Mouse (Mus musculus): ENCODE results near the gene Mettl26.
A peak's percentile ranks its signal among the peaks of the same experiment; 100 is the strongest.

Gene Mettl26

DNA sequence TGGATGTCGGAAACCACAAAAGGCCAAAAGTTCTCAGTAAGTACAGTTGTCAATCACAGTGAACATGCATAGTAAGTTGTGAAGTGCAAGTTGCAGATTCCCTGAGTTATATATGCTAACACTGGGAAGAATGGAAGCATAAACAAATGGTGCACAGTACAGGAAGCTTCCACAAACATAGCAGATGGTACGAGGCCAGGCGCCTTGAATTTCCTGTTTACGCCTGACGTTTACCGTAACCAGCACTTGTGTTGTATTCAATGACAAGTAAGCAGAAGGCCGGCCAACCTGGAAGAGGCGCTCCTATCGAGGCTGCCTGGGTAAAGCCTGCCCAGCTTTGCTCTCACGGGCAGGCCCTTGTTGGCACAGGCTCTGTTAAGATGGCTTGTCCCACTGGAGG, 12.6 kb downstream of the Mettl26 start:
- DNase-seq = no peak

DNA sequence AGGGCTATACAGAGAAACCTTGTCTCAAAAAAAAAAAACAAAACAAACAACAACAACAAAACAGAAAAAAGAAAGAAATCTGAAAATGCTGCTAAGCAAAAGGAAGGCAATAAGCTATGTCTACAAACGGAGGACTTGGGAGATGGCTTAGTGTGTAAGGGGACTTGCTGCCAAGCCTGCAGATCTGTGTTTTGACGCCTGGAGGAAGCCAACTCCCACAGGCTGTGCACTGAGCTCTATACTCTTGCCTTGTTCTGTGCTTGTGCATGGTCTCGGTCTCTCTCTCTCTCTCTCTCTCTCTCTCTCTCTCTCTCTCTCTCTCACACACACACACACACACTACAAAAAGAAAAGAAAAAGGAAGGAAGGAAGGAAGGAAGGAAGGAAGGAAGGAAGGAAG, 14.0 kb downstream of the Mettl26 start:
- no peak for DNase-seq

DNA sequence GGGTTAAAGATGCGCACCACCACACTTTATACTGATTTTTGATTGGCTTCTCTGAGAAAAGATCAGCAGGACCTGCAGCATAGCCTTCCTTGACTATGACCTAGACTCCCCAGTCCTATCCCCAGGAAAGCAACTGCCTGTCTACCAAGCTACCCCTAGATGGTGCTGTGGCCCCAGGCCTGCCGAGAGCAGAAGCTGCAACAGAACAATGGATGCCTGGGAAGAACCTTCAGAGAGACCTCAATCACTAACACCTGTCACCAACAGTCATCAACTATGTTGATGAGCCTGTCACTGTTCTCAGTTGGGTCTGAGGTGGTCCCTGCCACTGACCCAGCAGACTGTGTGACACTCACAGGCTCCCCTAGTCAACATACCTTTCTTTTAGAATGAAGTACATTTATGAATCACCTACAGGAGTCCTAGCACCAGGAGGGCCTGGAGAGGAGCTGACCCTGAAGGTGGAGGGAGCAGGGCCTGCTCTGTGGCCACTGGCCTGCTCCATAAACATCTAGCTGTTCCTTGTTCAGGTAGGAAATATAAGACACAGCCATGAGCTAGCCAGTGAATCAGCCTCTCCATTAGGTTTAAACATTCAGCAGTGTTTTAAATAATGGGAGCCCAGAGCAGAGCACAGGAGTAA, 19.2 kb downstream of the Mettl26 start:
- DNase-seq = peak; percentile 80

GRCm38 (mm10) chr17:25895415-25895814, 20.5 kb downstream of the Mettl26 start:
- DNase-seq = peak; percentile 61

DNA sequence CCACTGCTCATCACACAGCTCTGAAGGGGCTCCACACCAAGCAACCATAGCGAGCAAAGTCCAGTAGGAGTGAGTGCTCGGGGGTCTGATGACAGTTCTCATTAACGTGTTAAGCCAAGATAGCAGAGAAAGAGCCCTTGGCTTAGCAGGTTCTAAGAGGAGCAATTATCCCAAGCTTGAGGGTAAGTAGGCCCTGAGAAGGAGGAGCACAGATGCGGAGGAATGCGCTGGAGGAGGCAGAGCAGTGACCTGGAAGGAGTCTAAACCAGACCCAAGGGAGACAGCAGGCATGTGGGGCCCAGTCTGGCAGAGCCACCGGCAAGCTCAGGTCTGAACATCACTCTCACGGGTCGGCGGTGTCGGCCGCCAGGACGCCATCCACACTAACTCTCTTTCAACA, 21.0 kb downstream of the Mettl26 start:
- no peak for DNase-seq

DNA sequence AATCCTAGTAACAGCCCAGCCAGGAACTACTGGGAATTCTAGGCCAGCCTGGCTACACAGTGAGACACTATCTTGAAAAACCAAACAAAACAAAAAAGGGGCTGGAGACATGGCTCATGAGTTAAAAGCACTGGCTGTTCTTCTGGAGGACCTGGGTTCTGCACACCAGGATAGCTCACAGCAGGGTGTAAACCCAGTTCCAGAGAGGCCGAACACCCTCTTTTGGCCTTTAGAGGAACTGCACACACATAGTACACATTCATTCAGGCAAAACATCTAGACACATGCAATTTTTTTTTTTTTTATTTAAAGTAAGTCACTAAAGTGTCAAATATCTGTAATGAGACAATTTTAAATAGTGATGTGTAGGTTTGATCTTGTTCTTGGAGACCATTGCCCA, 25.3 kb downstream of the Mettl26 start:
- no peak for DNase-seq

GRCm38 (mm10) chr17:25903061-25903460, 28.2 kb downstream of the Mettl26 start:
- no peak for DNase-seq

GRCm38 (mm10) chr17:25907640-25908039, 32.8 kb downstream of the Mettl26 start:
- DNase-seq = no peak

DNA sequence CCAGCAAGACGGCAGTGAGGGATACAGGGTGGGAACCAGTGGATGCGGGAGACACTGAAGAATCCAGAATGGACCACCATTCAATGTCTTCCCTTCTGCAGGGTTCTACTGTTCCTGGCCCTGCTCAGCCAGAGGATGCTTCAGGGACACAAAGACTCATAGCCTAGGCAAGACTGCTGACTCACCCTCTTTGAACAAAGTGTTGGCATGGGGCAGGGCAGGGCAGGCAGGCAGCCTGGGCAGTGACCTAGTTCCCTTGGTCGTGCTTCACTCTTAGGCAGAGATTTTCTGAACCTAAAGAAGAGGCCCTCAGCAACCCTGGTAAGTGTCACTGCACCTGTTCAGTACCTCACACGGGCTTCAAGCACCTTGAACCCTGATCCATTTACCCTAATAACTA, 36.9 kb downstream of the Mettl26 start:
- peak; percentile 37 for DNase-seq

DNA sequence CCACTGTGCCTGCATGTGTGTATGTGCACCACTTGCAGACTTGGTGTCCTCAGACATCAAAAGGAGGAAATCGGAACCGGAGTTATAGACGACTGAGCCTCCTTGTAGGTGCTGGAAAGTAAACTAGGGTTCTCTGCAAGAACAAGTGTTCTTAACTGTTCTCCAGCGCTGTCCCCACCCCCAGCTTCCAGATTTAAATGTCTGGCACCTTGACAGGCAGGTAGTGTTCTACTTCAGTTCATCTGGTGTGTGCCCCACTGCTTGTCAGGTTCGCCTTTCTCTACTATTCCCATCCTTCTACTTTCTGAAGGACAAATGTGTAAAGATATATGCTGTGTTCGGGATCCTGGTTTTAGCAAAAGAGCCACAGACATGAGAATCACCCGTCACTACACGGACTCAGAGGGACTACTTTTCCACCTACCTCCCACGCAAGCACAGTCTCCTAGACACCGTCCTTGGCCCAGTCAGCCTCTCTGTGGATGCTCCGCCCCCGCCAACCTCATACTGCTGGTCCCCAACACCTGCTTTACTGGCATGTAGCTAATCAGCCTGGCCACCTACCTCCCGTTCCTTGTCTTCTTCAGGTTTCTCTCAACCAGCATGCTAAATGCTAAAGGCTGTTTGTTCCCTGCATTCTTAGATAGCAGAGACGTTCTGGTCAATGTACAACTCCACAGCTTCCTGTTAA, 38.5 kb downstream of the Mettl26 start:
- peak; percentile 47 for DNase-seq

GRCm38 (mm10) chr17:25913877-25914275, 39.0 kb downstream of the Mettl26 start:
- DNase-seq = no peak

GRCm38 (mm10) chr17:25914295-25914694, 39.4 kb downstream of the Mettl26 start:
- no peak for DNase-seq

- DNase-seq = no peak
Observed at GRCm38 (mm10) chr17:25916931-25917647, 42.2 kb downstream of the Mettl26 start.

DNA sequence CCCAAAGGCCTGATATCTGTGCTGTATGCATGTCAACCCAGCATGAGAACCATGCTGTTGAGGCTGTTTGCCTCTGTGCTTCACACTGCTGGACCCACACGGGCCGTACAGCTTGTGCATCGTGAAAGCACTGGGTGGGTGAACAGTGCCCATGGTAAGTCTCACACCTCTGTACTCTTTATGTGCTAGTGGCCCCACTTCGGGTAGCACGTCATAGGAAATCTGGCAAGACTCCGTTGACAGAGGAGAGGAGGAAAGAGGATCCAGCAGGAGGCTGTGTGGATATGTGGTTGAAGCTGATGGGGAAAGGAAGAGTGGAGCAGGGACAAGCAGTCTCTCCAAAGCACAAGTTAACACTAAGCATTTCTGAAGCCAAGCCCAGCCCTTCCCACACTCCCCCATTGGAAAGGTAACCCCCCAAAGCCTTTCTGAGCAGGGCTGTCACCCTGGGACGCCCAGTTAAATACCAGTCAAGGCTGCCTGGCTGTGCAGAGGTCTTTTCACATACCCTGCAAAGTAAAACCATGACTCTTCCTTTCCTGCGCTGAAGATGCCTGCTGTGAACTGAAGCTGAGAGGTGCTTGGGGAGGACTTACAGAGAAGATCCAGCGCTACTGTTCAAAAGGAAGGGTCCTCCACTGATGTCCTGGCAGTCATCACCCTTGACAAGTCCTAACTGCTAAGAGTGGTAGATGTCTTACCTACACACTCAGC, 43.3 kb downstream of the Mettl26 start:
- no peak for DNase-seq

- DNase-seq = no peak
Observed at GRCm38 (mm10) chr17:25919144-25919785, 44.4 kb downstream of the Mettl26 start, which contains the start of gene Rab40c. TSS of gene Rab40c (minus strand) at chr17:25919727.

DNA sequence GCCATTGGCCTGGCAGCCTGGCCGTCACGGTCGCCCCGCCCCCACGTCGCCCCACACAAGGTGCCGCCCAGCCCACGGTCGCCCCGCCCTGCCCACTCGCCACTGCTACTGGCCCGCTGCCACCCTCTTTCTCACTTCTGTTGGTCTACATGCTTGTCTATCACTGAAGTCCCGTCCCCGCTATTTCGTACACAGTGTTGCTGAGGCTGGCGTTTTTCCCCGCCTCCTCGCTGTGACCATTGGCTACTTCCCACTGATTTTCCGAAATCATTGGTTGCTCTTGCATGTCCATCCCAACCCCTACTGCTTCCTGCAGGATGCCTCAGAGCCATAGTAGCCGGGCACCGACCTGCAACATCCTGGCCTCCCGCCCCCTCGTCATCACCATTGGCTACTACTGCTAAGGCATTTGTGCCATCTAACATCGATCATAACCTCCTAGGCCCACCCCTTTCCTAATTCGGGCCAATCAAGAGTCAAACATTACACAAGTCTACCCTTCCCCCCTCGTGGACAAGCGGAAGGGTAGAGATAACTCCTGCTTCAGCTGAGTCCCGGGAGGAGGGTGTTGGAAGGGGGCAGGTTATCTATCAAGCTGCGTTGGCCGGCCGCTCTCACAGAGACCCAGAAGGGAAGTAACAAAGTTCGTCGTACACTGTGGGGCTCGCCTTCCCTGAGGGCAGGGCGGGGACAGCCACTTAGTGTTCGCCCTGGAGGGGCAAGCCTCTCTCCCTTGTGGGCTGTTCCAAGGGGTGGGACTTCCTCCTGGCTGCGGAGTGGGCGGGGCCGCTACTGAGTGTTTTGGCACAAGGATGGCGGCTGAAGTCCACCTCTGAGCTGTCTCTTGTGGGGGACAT, 45.1 kb downstream of the Mettl26 start:
- DNase-seq = peak; percentile 100

DNA sequence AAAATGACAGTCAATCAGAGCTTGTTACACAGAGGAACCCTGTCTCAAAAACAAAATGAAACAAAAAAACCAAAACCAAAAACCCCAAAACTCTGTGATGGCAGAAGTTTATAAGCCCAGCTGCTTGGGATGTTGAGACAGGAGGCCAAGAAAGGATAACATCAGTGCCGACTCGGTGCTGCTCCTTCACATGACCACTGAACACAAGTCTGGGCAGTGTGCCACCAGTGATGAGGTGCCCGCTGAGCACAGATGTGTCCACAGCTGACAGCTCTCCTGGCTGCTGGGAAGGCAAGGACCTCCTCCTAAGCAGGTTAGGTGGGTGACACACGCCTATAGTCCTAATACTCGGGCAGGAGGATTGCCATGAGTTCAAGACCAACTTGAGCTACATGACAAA, 47.2 kb downstream of the Mettl26 start:
- DNase-seq = peak; percentile 36

DNA sequence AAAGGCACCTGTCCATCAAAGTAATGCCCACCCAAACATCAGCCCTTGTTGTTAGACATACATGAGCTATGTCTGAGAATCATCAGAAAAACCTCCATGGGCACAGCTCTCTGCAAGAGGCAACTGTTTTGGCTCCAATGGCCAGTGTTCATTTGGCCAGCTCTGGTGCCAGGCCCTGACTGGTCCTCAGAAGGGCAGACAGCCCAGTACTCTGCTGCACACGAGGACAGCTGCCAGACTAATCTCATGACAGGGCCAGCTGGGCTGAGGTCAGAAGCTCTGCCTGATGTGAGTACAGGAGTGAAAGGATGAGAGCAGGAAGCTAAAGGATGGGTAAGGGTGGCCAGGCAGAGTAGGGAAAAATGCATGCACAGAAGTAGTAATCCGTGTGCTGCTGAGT, 50.5 kb downstream of the Mettl26 start:
- DNase-seq = no peak
